Mouse (Mus musculus) G1E (cell line): ENCODE results near the gene Tmco3.

ENCODE experiments used
- CTCF ChIP-seq: IDR thresholded peaks from 2 replicates; pipeline ENCODE4 v1.5.1; 2012; ENCODE audit warnings: low read depth, low read length, inconsistent platforms, mixed read lengths
- GATA2 ChIP-seq: IDR thresholded peaks from 2 replicates; pipeline ENCODE4 v1.6.1; 2012; ENCODE audit warnings: low read depth, low read length, inconsistent platforms, borderline replicate concordance

DNA sequence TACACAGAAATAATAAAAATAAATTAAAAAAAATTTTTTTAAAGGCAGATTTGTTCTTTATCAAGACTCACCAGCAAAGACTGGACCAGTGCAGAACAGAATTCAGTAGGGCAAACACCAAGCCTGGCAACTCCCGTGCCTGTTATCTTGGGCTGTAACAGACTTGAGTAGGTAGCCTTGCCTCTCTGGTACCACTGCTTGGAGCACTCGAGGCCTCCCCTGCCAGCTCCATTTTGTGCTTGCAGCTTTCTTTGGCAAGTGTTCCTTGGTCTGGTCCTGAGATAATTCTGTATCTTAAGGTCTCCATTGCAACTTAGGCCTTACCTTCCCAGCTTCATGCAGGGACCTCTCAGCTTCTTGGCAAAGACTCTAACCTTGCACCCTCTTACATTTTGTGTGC is 54.4 kb downstream of the Tmco3 start:
- no peak for TF ChIP-seq CTCF
- TF ChIP-seq GATA2 = no peak
